Mouse (Mus musculus): ENCODE measurements at regions not wholly inside any gene's neighbourhood (a gene's known extent, or its start where the extent isn't known, plus 50 kb on each side); places are given as distances from the start of the nearest gene placed in this dataset.

DNA sequence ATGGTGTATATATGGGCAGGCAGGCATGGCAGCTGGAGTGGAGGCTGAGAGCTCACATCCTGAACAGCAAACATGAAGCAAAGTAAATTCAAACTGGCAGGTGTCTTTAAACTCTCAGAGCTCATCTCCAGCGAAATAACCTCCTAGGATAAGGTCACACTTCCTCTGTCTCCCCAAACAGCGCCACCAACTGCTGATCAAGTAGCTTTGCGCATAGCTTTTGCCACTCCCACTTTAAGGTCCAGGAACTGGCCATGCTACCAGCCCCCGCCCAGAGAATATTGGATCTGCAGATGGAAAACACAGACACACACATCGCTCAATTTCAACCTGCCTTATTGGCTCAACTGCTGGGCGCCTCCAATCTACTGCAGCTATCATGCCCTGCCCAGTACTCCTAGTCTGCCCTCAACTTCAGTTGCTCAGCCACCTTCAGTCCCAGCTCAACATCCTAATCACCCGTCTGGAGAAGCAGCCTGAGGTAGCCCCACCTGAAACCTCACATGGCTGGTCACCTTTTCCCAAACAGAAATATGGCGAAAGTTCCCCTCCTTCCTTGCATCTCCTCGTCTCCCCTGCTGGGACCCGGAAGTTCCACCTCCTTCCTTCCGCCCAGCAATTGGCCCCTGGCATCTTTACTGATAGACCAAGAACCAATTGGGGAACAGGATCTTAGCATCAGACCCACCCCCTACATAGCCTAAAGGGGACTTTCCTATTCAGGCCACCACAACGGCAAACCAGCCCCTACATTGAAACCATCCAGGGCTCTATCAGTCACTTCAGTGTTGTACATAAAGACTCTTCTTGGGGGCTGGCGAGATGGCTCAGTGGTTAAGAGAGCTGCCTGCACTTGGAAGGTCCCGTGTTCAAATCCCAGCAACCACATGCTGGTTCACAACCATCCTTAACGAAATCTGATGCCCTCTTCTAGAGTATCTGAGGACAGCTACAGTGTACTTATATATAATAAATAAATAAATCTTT is 70.4 kb upstream of the Slc38a4 start:
- DNase-seq (ENCODE audit: low read depth, low spot score): no peak

DNA sequence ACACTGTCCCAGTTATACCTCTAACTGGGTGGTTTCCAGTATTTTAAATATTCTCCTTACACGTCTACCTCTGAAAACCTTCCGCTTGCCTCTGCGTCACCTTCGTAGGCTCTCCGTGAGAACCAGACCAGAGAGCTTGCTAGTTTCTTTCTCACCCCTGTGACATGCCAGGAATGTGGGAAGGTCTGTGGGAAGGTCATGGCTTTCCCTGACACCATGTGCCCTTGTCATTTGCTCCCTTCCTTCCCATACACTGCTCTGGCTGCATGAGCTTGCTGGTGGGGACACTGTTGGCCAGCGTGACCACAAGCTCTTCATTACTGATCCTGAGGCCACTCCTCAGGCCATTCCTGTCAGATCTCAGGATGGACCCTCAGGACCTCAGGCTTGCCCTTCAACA is 66.5 kb upstream of the Slc38a4 start:
- DNase-seq (ENCODE audit: low read depth, low spot score): no peak

DNA sequence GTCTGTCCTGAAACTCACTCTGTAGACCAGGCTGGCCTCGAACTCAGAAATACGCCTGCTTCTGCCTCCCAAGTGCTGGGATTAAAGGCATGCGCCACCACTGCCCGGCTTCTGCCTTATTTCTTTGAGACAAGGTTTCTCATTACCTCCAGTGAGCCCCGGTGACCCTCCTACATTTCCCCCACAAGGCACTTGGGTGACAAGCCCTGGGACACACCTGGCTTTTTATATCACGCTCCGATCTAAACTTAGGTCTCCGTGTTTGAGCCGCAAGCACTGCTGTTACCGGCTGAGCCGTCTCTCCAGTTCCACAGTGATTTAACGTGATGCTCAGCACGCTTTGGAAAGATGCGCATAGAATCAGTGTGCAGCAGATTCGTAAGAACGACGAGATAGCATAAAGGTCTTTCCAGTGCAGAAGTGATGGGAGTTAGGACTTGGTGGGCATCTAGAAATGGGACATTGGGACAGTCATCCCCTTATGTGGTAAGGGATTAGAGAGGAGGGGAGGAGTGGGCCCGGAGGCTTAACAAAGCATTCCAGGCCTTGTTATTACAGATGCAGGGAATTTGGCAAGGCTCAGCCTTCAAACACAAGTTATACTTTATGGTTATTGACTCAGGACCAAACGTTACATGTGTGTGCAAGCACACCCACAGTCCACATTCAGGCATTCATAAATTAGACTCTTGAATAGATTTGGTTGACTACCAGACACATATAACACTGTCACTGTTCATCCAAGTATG is 56.9 kb upstream of the Slc38a4 start:
- DNase-seq (ENCODE audit: low read depth, low spot score): no peak

DNA sequence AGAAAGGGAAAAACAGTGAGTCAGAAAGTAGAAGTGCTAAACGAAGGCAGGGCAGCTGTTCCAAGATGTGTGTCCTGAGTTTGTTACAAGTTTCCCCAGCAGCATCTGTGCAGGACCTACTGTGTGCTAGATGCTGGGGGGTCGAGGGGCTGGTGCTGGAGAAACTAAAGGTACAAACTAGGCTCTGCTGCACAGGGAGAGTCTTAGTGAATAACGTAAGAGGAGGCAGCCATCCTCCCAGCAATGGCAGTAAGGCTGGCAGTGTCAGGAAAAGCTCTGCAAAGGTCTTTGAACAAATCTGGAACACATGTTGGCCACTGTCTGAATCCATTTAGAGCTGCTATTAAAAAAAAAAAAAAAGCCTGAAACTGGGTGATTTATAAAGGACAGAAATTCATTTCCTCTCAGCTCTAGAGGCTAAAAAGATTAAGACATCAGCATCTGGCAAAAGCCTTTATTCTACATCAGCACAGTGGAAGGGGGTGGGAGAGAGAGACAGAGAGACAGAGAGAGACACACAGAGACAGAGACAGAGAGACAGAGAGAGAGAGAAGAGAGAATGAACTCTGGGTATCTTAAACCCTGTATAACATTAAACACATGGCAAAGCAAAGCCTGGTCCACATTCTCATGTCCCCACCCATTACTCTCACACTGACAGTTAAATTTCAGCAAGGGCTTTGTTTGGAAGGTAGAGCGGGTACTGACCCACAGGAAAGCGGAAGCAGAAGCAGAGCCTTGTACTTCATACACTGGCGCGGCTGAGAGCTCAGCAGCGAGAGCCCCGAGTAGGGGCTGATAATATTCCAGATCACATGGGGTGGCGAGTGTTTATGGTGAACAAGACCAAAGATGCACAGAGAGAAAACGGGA is 55.8 kb upstream of the Slc38a4 start:
- DNase-seq (ENCODE audit: low read depth, low spot score): no peak

DNA sequence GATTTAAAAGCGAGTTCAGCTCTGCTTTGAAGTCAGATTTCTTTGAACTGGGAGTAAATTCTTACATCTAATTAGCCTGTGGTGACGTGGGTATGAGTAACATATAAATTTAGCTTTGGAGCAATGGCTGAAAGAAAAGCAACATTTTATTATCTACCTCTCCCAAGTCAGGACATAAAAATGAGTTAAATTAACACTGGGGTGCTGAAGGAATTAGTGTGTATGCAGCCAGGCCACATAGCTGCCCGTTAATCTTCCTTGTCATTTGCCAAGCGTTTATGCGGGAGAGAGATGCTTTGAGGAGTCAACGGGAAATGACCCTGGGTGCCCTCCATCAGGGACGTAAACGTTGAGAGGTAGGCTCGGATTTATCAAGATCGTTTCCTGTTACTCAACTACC is 52.0 kb upstream of the Slc38a4 start:
- DNase-seq (ENCODE audit: low read depth, low spot score): no peak

DNA sequence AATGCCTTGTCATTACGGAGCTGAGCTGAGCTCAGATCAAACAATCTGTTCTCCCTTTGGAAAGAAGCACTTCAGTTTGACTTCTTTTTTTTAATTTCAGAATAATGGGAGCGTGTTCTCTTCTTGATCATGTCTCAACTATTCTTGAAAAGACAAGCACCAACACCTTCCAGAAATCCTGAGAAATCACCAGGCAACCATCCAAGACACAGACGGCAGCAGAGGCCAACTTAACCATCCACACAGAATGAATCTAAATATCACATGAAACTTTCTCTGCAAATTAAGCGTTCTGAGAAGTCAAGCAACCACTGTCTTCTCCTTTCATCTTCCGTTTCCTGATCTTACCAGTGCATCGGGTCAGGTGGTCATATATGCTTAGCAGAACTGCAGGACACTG is 50.8 kb upstream of the Slc38a4 start:
- no peak for DNase-seq (ENCODE audit: low read depth, low spot score)
